Mouse (Mus musculus) kidney, adult 8-10 months (tissue): ENCODE results near the gene Kdm5a.

Experiments
- DNase-seq, 2 experiments: peaks; one replicate each; pipeline ENCODE4 v3.0.0; 2022

Kdm5a gene

DNA sequence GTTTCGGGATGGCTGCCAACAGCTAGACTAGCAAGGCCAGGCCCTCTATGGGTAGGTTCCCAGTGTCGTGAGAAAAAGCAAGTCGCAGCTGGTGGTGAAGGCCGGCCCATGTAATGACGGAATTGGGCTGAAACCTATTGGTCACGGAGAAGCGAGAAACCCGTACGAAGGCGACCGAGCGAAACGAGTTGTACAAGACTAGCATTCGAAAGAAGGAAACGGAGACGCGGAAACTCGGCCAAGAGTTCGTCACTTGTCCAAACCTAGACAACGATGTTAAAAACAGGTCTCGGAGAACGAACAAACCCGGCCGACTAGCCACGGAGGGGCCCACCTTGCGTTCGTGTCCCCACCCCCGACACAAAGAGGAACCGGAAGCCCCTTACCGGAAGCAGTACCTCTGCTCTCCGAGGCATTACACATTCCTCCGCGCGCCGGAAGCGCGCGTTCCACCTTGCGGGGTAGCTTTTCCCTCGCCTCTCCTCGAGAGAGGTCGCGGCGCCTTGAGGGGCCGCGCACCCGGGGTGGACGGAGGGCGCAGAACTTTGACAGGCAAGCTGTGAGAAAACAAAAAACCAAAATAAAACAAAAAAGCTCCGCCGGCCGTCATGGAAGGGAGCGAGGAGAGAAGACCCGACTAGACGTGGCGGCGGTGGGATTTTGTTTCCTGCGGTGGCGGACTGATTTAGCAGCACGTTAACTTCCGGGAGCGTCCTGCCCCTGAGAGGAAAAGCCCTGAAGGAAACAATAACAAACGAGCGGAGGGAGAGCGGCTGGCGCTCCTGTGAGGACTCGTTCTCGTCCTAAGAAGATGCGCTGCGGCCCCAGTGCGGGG lies at the start of gene Kdm5a, which contains the start of gene Ccdc77:
TSS of gene Kdm5a (plus strand) at position 437 of the 835 bp plus-strand sequence.
TSS of gene Ccdc77 (minus strand) at position 687 of the 835 bp plus-strand sequence.
- DNase-seq = peak; percentile 93

GRCm38 (mm10) chr6:120318303-120318940 lies 45.5 kb upstream of the Kdm5a start:
- no peak for DNase-seq

DNA sequence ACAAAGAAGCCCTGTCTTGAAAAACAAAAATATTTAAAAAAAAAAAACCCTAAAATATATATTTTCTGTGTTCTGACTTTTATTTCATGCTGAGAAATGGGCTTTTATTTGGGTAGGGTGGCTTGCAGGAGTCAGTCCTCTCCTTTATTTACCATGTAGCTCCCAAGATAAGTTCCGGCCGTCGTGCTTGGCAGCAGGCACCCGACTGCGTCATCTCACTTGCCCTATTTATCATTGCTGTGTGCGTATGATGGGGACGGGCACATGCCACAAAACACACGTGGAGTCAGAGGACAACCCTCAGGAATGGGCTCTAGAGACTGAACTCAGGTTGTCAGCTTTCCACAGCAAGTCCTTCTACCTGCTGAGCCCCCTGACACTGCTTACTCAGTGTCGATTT lies 44.8 kb upstream of the Kdm5a start:
- no peak for DNase-seq

DNA sequence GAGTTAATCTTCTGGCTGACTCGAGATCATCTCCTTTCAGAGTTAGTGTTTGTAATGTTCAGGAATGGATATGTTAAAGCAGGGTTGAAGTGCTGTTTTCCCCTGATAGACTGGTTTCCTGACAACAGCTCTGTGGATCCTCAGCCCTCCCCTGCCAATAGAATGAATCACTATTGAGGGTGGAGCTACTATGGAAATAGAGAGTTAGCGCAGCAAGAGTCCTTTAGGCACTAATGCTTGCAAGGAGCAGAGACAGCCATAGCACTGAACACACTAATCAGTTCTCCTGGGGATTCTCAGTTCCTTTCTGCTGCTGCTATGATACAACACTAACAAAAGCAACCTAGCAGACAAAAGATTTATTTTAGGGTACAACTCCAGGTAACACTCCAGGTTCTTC lies 43.6 kb upstream of the Kdm5a start:
- DNase-seq = no peak

DNA sequence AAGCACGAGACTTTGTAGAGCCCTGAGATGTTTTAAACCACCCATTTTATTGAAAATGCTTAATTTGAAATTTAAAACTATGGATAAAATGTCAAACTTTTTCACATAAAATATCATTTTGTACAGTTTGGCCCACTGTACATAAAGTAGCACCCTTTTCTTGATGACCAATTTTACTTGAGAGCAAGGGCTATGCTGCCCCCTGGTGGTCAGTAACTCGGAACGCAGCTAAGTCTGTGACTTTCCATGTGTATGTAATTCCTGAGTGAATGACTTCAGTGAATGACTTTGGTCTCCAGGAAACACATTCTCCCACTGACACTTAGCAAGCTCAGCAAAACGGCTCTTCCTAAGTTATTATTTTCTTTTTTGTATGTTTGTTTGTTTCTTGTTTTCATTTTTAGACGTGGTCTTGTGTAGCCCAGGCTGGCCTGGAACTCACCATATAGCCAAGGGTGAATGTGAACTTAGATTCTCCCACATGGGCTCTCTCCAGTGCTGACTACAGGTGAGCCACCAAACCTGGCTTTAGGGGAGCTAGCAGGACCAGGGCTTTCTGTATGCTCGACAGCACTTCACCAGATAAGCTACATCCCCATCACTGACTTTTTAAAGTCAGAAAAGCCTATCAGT lies 39.5 kb upstream of the Kdm5a start:
- peak; percentile 49 to 69 for DNase-seq

- DNase-seq = no peak
Measured at GRCm38 (mm10) chr6:120332351-120332750, 31.6 kb upstream of the Kdm5a start.

DNA sequence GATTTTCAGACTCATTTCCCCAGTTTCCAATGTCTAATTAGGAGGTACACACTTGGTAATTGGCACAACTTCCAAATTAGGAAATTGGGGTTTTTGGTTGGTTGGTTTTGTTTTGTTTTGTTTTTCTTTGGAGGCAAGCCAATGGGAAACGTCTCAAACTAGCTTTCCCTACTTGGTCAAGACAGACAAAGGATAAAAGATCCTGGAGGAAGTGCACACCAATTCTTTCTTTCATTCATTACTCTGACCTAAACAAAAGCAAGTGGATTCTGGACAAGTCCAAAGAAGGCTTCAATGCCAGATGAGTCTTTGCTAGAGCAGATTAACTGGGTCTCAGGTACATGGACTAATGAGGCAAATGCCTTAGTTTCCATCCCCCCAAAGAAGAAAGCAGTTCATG lies 19.9 kb upstream of the Kdm5a start:
- DNase-seq = no peak

- DNase-seq = no peak
Measured at GRCm38 (mm10) chr6:120349018-120349417, 14.9 kb upstream of the Kdm5a start.

GRCm38 (mm10) chr6:120356478-120356877 lies 7.4 kb upstream of the Kdm5a start:
- no peak for DNase-seq

DNA sequence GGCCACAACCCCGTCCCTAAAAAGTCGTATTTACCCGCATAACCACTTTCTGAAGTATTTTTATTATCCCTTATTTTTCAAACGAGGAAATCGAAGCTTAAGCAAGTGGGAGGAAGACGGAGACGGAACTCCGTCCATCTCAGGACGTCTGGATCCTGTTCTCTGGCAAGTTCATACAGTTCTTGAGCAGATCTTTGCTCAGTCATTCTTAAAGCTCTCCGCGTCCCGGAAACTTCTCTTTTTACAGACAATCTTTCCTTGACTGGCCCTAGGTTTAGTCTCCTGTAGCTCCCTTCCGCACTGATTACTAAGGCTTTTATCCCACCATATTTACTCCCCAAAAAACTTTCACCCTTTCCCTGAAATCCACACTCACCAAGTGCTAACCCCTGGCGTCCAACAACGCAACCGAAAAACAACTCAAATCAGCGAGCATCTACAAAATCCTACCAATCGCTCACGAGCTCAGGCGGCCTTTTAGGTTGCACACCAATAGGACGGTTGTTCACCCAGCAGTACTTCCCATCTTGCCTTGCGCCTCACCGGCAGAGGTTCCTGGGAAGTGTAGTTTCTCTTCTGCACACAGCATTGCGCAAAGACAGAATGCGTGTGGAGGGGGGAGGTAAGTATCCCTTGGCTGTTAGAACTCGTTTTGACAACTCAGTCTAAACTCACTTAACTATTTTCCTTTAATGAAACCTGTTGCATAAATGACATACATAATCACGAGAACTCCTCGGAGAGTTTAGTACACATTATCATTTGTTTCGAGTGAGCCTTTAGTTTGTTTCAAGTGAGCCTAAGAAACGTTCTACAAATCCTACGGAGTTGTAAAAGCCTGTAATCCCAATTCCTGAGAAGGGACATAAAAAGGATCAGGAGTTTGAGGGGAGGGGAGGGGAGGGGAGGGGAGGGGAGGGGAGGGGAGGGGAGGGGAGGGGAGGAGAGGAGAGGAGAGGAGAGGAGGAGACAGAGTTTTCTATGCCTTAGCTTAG lies 6.7 kb upstream of the Kdm5a start:
- DNase-seq = peak; percentile 86 to 87

- DNase-seq = no peak
Measured at GRCm38 (mm10) chr6:120362124-120362523, 1.8 kb upstream of the Kdm5a start.

DNA sequence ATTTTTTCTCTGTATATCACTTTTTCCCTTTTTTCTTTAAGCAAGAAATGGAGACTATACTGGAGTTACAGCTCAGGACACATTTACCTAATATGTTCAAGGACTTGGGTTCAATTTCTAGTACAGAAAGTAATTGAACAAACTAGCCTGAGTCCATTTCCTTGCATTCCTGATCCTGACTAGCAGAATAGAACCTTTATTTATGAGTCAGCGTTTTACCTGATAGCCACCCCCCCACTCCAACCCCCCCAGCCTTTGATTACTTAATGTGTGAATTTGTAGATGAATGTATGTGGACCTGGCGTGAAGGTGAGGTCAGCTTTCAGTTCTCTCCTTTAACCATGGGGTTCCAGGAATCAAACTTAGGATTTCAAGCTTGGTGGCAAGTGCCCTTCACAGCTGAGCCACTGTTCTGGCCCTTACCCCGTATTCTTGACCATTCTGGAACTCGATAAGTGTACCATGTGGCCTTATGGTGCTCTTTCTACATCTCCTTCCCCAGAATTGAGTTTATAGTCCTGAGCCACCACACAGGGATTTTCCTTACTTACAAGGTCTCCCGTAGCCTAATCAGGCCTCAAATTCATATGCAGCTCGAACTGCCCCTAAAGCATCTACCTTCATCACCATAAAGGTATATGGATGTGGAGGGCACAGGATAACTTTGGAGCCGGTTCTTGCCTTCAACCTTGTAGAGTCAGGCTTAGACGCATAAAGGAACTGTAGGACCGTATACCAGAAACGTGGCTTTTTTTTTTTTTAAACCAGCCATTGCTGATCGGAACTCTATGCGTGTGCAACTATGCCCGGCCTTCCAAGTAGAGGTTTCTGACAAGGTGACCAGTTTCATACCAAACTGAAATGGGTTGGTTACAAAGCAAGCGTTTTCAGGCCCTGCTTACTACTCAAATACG lies 893 bp upstream of the Kdm5a start:
- DNase-seq = no peak

DNA sequence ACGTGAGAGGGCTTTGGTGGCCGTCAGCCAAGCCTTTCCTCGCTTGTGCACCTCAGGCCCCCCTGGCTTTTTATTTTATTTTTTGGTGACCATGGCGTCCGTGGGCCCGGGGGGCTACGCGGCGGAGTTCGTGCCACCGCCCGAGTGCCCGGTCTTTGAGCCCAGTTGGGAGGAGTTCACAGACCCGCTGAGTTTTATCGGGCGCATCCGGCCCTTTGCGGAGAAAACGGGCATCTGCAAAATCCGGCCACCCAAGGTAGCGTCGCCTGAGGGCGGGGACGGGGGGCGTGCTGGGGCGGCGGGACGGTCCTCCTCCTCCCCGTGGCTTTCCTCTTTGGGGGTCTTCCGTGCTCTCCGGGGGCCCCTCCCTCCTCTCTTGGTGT lies 590 bp downstream of the Kdm5a start:
- DNase-seq = no peak

DNA sequence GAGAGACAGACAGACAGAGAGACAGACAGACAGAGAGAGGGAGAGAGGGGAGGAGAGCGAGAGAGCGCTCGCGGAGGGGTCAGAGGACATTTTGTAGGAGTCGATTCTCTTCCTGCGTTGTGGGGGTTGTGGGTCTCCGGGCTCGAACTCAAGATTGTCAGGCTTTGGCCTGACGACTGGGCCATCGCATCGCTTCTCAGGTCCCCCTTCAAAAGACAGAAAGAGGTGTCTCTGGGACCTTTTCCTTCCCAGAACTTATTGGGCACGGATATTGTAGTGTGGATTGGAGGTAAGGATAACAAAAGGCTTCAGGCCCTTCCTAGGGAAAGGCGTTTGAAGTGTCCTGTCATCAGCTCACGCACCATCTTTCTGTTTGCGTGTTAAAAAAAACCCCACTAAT lies 1.1 kb downstream of the Kdm5a start:
- DNase-seq = no peak

GRCm38 (mm10) chr6:120376736-120377135 lies 12.8 kb downstream of the Kdm5a start:
- no peak for DNase-seq

DNA sequence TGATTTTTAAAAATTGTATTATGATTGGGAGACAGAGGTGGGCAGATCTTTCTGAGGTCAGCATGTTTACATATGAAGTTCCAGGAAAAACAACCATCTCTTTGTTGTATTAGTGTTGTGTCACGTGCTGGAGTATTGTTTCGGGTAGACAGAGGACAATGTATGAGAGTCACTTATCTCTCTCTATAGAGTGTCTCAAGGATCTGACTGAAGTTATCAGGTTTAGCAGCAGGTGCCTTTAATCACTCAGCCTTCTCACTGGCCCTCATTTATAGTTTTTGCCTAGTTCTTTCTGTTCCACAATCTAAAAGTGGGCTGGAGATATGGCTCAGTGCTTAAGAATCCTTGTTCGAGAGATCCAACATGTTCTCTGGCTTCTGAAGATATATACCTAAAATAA lies 26.1 kb downstream of the Kdm5a start:
- DNase-seq = no peak

- no peak for DNase-seq
Measured at GRCm38 (mm10) chr6:120392811-120393210, 28.9 kb downstream of the Kdm5a start.

- DNase-seq = no peak
Measured at GRCm38 (mm10) chr6:120395622-120396345, 31.9 kb downstream of the Kdm5a start.

GRCm38 (mm10) chr6:120403936-120404335 lies 40.0 kb downstream of the Kdm5a start:
- DNase-seq = no peak

DNA sequence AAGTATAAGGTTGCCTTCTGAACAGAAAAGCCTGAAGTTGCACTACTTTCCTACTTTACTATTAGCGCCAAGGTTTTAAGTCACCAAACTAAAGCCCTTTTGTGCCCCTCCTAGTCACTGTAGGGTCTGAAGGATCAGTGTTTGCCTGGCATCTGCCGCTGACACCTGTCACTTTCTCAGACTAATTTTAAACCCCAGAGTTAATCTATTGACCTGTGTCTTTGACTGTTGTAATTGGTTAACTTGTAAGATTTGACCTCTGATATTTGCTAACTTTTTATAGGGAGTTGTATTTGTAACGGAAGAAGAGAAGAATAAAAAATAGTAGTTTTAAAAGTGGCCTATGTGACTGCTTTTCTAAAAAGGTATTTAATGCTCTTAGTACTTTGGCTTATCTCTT lies 74.2 kb downstream of the Kdm5a start:
- DNase-seq = no peak
